Mouse (Mus musculus): Measurements from ENCODE around the gene Chchd2. TPM values are rescaled to one million over a fixed set of nuclear protein-coding genes. Genes with fewer than 3 reads are reported as not detected.

Gene Chchd2
- polyA plus RNA-seq, 1 experiment: 1,042 TPM

DNA sequence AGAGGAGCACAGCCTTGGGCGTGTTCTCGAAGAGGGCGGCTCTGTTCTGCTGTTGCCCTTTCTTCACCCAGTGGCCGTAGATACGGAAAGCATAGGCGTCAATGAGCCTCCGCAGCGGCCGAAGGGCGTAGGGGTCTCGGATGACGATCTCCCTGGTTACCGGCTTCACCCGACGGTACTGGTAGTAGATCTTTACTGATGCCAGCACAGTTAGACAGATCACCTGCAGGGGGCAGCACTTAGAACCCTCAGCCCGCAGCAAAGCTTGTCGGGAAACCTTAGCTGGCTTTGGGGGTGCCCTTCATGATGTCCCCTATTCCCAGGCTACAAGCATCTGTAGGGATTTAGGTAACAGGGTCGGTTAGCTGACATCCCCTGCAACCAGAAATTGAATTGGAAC lies 22.8 kb downstream of the Chchd2 start:
- 10% methylated on average over 18 of the region's 18 CpGs for WGBS
- peak; percentile 40 for DNase-seq
- no peaks in the 10 kb centered on the region for H3K4me1 ChIP-seq (ENCODE audit: control insufficient read depth, insufficient read depth, low read length)

DNA sequence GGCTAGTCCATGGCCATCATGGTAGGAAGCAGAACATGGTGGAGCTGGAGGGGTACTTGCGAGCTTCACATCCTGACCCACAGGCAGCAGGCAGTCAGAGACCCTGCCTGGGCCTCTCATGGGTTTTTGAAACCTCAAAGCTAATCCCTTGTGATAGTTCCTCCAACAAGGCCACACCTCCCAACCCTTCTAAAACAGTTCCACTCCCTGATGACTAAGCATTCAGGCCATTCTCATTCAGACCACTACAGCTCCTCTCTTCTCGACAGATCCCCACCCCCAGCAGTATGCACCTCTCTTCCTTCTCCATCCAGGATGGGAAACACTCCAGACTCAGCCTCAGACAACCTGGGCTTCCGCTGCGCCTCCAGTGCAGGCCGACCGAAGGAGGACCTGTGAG lies 24.9 kb downstream of the Chchd2 start:
- H3K4me3 ChIP-seq (ENCODE audit: insufficient read depth, low read depth, low read length): no peak overlapping the region
- no peaks in the 10 kb centered on the region for H3K27me3 ChIP-seq (replicated peaks; ENCODE audit: control insufficient read depth, insufficient read depth, low read length)
- no peak for DNase-seq
- no peak for TF ChIP-seq CTCF (conservative IDR thresholded peaks at IDR 0.05; ENCODE audit: insufficient read depth, insufficient read length, low read depth, low read length)
- TF ChIP-seq POLR2A (IDR thresholded peaks at IDR 0.05; ENCODE audit: low read depth, low read length): no peak
- H3K36me3 ChIP-seq (ENCODE audit: control insufficient read depth, insufficient read depth, low read length): no peaks in the 10 kb centered on the region
- WGBS: 96% methylated on average over 6 of the region's 6 CpGs
- no peaks in the 10 kb centered on the region for H3K4me1 ChIP-seq (ENCODE audit: control insufficient read depth, insufficient read depth, low read length)
- H3K27ac ChIP-seq (ENCODE audit: insufficient read depth, low read depth, low read length): no peak overlapping the region

More for the DNA sequence above, 22.8 kb downstream of the Chchd2 start:
- no peaks in the 10 kb centered on the region for H3K36me3 ChIP-seq (ENCODE audit: control insufficient read depth, insufficient read depth, low read length)
- H3K27me3 ChIP-seq (replicated peaks; ENCODE audit: control insufficient read depth, insufficient read depth, low read length): no peaks in the 10 kb centered on the region
- TF ChIP-seq CTCF (conservative IDR thresholded peaks at IDR 0.05; ENCODE audit: insufficient read depth, insufficient read length, low read depth, low read length) (peak; percentile 54; the same call in 1 of the 2 replicates), POLR2A (IDR thresholded peaks at IDR 0.05; ENCODE audit: low read depth, low read length) (no peak)
- no peak overlapping the region for H3K27ac ChIP-seq (ENCODE audit: insufficient read depth, low read depth, low read length)
- H3K4me3 ChIP-seq (ENCODE audit: insufficient read depth, low read depth, low read length): no peak overlapping the region

DNA sequence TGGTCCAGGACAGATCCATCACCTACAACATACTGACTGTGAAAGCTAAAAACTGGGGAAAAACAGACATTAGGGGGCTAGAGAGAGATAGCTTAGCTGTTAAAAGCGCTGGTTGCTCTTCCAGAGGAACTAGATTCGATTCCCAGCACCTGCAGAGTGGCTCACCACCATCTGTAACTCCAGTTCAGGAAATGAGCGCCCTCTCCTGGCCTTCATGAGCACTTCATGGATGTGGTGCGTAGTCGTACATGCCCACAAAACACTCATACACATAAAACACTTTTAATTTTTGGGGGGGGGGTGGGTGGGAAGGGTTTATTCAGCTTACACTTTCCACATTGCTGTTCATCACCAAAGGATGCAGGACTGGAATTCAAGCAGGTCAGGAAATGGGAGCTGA lies 30.9 kb downstream of the Chchd2 start:
- Histone ChIP-seq H3K4me1 (ENCODE audit: control insufficient read depth, insufficient read depth, low read length) (no peaks in the 10 kb centered on the region), H3K36me3 (ENCODE audit: control insufficient read depth, insufficient read depth, low read length) (no peaks in the 10 kb centered on the region), H3K4me3 (ENCODE audit: insufficient read depth, low read depth, low read length) (no peak overlapping the region), H3K27me3 (replicated peaks; ENCODE audit: control insufficient read depth, insufficient read depth, low read length) (no peaks in the 10 kb centered on the region), H3K27ac (ENCODE audit: insufficient read depth, low read depth, low read length) (no peak overlapping the region)
- DNase-seq: no peak
- TF ChIP-seq POLR2A (IDR thresholded peaks at IDR 0.05; ENCODE audit: low read depth, low read length) (no peak), CTCF (conservative IDR thresholded peaks at IDR 0.05; ENCODE audit: insufficient read depth, insufficient read length, low read depth, low read length) (no peak)
- WGBS: 90% methylated on average over 5 of the region's 5 CpGs

DNA sequence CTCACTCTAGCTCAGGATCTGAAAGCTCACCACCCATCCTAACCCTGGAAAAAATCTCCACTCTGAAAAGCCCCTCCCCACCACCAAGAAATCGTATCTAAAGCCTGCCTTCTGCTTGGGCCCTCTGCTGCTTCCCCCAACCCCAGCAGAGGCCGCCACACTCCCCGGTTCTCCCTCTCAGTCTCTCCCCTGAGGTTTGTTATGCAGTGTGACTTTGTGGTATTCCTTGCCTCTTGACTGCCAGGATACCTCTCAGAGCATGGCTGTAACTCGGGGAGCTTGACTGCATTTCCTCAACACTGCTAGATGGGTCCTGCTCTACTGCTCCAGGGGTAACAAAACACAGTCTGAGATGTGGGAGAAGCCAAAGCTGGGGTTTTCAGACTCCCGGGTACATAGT lies 32.1 kb downstream of the Chchd2 start:
- no peak overlapping the region; the same call in 1 of the 2 replicates for H3K27ac ChIP-seq (ENCODE audit: insufficient read depth, low read depth, low read length)
- no peaks in the 10 kb centered on the region for H3K4me1 ChIP-seq (ENCODE audit: control insufficient read depth, insufficient read depth, low read length)
- peak; percentile 13 for DNase-seq
- TF ChIP-seq CTCF (conservative IDR thresholded peaks at IDR 0.05; ENCODE audit: insufficient read depth, insufficient read length, low read depth, low read length): no peak; the same call in 1 of the 2 replicates
- TF ChIP-seq POLR2A (IDR thresholded peaks at IDR 0.05; ENCODE audit: low read depth, low read length): no peak
- WGBS: 40% methylated on average over 5 of the region's 5 CpGs
- no peaks in the 10 kb centered on the region for H3K27me3 ChIP-seq (replicated peaks; ENCODE audit: control insufficient read depth, insufficient read depth, low read length)
- H3K4me3 ChIP-seq (ENCODE audit: insufficient read depth, low read depth, low read length): no peak overlapping the region
- no peaks in the 10 kb centered on the region for H3K36me3 ChIP-seq (ENCODE audit: control insufficient read depth, insufficient read depth, low read length)

DNA sequence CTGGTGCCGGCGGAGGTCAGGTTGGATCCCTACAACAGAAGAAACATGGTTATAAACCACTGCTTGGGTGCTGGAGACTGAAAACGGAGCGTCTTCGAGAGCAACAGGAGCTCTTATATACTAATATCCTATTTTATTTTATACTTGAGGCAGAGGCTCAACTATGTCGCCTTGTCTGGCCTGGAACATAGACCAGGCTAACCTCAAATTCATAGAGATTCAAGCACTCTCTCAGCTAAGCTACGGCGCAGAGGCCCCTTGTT lies 39.8 kb downstream of the Chchd2 start:
- Histone ChIP-seq H3K27me3 (replicated peaks; ENCODE audit: control insufficient read depth, insufficient read depth, low read length) (no peaks in the 10 kb centered on the region), H3K27ac (ENCODE audit: insufficient read depth, low read depth, low read length) (no peak overlapping the region), H3K4me3 (ENCODE audit: insufficient read depth, low read depth, low read length) (peak overlapping the region; percentile 56; the same call in 1 of the 2 replicates), H3K4me1 (ENCODE audit: control insufficient read depth, insufficient read depth, low read length) (no peaks in the 10 kb centered on the region), H3K36me3 (ENCODE audit: control insufficient read depth, insufficient read depth, low read length) (no peaks in the 10 kb centered on the region; the same call in 1 of the 2 replicates)
- peak; percentile 10 for DNase-seq
- WGBS: 27% methylated on average over 8 of the region's 8 CpGs
- TF ChIP-seq POLR2A (IDR thresholded peaks at IDR 0.05; ENCODE audit: low read depth, low read length) (no peak), CTCF (conservative IDR thresholded peaks at IDR 0.05; ENCODE audit: insufficient read depth, insufficient read length, low read depth, low read length) (no peak)

DNA sequence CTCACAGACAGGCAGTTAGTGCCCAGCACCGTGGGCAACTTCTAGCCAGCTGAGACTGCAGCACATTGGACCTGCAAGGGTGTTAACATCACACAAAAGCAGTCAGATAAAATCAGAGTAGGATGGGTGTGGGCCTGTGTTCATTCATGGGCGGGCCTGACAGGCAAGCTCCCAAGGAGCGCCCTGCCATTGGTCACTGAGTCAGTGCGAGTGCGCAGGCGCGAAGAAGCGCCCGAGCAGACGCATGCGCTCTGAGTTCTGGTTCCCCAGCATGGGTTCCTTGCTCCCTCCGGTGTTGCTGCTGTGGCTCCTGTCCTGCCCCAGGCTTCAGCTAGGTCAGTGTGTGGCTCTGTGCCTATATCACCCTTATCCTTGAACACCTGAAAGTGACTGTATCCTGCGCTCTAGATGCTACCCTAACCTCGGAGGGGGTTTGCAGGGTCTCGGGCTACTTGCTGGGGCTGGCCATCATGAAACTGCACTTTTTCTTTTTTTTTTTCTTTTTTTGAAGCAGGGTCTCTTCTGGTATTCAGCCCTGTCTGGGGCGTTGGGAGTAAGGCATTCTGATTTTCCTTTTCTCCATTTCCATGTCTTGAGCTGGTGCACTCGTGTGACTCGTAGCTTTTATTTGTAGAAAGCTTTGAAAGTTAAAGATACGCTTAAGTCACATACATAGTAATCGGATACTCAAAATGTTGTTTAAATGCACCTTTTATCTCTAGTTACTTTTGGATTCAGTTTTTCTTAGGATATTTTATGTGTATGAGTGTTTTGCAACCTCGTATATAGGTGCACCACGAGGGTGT lies 40.3 kb downstream of the Chchd2 start, which contains the start of gene Sumf2:
Gene Sumf2, plus strand, starts transcription at position 235 of the 806 bp plus-strand sequence.
- Histone ChIP-seq H3K27me3 (replicated peaks; ENCODE audit: control insufficient read depth, insufficient read depth, low read length) (no peaks in the 10 kb centered on the region), H3K36me3 (ENCODE audit: control insufficient read depth, insufficient read depth, low read length) (no peaks in the 10 kb centered on the region; the same call in 1 of the 2 replicates), H3K4me3 (ENCODE audit: insufficient read depth, low read depth, low read length) (peak within 1 kb of the TSS; percentile 56), H3K4me1 (ENCODE audit: control insufficient read depth, insufficient read depth, low read length) (no peaks in the 10 kb centered on the region), H3K27ac (ENCODE audit: insufficient read depth, low read depth, low read length) (no peak within 1 kb of the TSS)
- DNase-seq: peak; percentile 98
- 3% methylated on average over 22 of the region's 22 CpGs for WGBS
- TF ChIP-seq POLR2A (IDR thresholded peaks at IDR 0.05; ENCODE audit: low read depth, low read length) (peak; percentile 77), CTCF (conservative IDR thresholded peaks at IDR 0.05; ENCODE audit: insufficient read depth, insufficient read length, low read depth, low read length) (0 out of 2 replicates have a peak, but pooled peaks have one; percentile 22)

DNA sequence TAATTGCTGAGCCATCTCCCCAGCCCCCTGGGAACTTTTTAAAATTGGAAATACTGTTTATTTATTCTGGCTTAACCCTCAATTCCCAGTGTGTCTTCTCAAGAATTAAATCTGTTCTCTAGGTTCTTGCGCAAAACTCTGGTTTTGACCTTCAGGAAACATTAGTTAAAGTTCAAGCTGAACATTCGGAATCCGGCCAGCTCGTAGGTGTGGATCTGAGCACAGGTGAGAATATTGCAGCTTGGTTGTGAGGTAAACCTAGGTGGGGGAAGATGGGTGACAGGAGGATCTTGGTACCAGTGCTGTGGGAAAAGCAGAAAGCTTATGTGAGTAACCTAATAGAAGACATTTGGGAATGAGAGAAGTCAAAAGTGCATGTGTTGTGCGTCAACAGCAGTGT lies 42.4 kb downstream of the Chchd2 start:
- no peaks in the 10 kb centered on the region; the same call in 1 of the 2 replicates for H3K36me3 ChIP-seq (ENCODE audit: control insufficient read depth, insufficient read depth, low read length)
- no peaks in the 10 kb centered on the region for H3K4me1 ChIP-seq (ENCODE audit: control insufficient read depth, insufficient read depth, low read length)
- no peaks in the 10 kb centered on the region for H3K27me3 ChIP-seq (replicated peaks; ENCODE audit: control insufficient read depth, insufficient read depth, low read length)
- TF ChIP-seq CTCF (conservative IDR thresholded peaks at IDR 0.05; ENCODE audit: insufficient read depth, insufficient read length, low read depth, low read length) (no peak), POLR2A (IDR thresholded peaks at IDR 0.05; ENCODE audit: low read depth, low read length) (no peak)
- DNase-seq: peak; percentile 49
- WGBS: 60% methylated on average over 5 of the region's 5 CpGs
- no peak overlapping the region for H3K4me3 ChIP-seq (ENCODE audit: insufficient read depth, low read depth, low read length)
- no peak overlapping the region for H3K27ac ChIP-seq (ENCODE audit: insufficient read depth, low read depth, low read length)

Other genes starting within 250 kb of the Chchd2 start
- gene Zfp11, start 217.4 kb downstream of the Chchd2 start, polyA plus RNA-seq (2012; rRNA removed): 2.0 and 2.2 TPM in 2 replicates
- not detected in 2 replicates for gene Sept14, start 179.0 kb downstream of the Chchd2 start, polyA plus RNA-seq (2012; rRNA removed)
- gene Mrps17, start 172.0 kb downstream of the Chchd2 start, polyA plus RNA-seq (2012; rRNA removed): 91.8 and 128 TPM in 2 replicates
- 77.0 and 89.8 TPM in 2 replicates for gene Nipsnap2, start 162.4 kb downstream of the Chchd2 start, polyA plus RNA-seq (2012; rRNA removed)
- 37.6 and 42.8 TPM in 2 replicates for gene Psph, start 100.0 kb downstream of the Chchd2 start, polyA plus RNA-seq (2012; rRNA removed)
- gene Sumf2, start 40.5 kb downstream of the Chchd2 start, polyA plus RNA-seq (2012; rRNA removed): 19.5 and 20.7 TPM in 2 replicates
- 0.54 and 0.61 TPM in 2 replicates for gene Zbed5, start 8.3 kb upstream of the Chchd2 start, polyA plus RNA-seq (2012; rRNA removed)
- 3.2 and 3.7 TPM in 2 replicates for gene Phkg1, start 11.1 kb upstream of the Chchd2 start, polyA plus RNA-seq (2012; rRNA removed)
- gene Nupr1l, start 21.1 kb upstream of the Chchd2 start, polyA plus RNA-seq (2012; rRNA removed): 5.7 and 7.4 TPM in 2 replicates
- 14.8 and 19.3 TPM in 2 replicates for gene Vkorc1l1, start 54.5 kb upstream of the Chchd2 start, polyA plus RNA-seq (2012; rRNA removed)
- gene Gusb, start 115.6 kb upstream of the Chchd2 start, polyA plus RNA-seq (2012; rRNA removed): 26.0 and 26.5 TPM in 2 replicates
- gene Asl, start 141.8 kb upstream of the Chchd2 start, polyA plus RNA-seq (2012; rRNA removed): 440 and 469 TPM in 2 replicates
- gene Crcp, start 141.8 kb upstream of the Chchd2 start, polyA plus RNA-seq (2012; rRNA removed): 14.4 and 19.3 TPM in 2 replicates
- 8.0 and 8.7 TPM in 2 replicates for gene Tpst1, start 185.9 kb upstream of the Chchd2 start, polyA plus RNA-seq (2012; rRNA removed)

All from kidney, adult 2 months (tissue).